Mouse (Mus musculus) cortical plate, adult 2 months (tissue): ENCODE results near the gene Artn.

Experiments used
- CTCF ChIP-seq: fragments of 200-500 bp; IDR thresholded peaks from 2 replicates; pipeline ENCODE4 v1.5.1; 2011; ENCODE audit warnings: mild to moderate bottlenecking, control low read depth, low read length; ENCODE audit not compliant: insufficient read depth; ENCODE audit errors: extremely low read depth
- POLR2A ChIP-seq: fragments of 200-500 bp; IDR thresholded peaks from 2 replicates; pipeline ENCODE4 v1.6.1; 2011; ENCODE audit warnings: mild to moderate bottlenecking, low read length, control low read depth; ENCODE audit not compliant: insufficient read depth; ENCODE audit errors: extremely low read depth

GRCm38 (mm10) chr4:117912685-117913273 is 16.8 kb downstream of the Artn start:
- TF ChIP-seq CTCF = no peak
- no peak for TF ChIP-seq POLR2A
